Mouse (Mus musculus) lung, postnatal 0 days (tissue): Measurements from ENCODE around the gene Dand5.

ENCODE experiments used
- CTCF ChIP-seq: IDR thresholded peaks from 2 replicates; pipeline ENCODE4 v1.5.1; 2016; ENCODE audit warnings: antibody characterized with exemption, mild to moderate bottlenecking
- EP300 ChIP-seq: IDR thresholded peaks from 2 replicates; pipeline ENCODE4 v1.6.1; 2016; ENCODE audit warnings: antibody characterized with exemption, mild to moderate bottlenecking, control low read depth

GRCm38 (mm10) chr8:84816117-84816516 lies 6.5 kb downstream of the Dand5 start:
- TF ChIP-seq CTCF (no peak), EP300 (no peak)
